Mouse (Mus musculus): Measurements from ENCODE around the gene Hlcs. TPM values are rescaled to one million over a fixed set of nuclear protein-coding genes. Genes with fewer than 3 reads are reported as not detected.

Gene Hlcs
- polyA plus RNA-seq, 1 experiment from 2014 or later, result 9.4 TPM

DNA sequence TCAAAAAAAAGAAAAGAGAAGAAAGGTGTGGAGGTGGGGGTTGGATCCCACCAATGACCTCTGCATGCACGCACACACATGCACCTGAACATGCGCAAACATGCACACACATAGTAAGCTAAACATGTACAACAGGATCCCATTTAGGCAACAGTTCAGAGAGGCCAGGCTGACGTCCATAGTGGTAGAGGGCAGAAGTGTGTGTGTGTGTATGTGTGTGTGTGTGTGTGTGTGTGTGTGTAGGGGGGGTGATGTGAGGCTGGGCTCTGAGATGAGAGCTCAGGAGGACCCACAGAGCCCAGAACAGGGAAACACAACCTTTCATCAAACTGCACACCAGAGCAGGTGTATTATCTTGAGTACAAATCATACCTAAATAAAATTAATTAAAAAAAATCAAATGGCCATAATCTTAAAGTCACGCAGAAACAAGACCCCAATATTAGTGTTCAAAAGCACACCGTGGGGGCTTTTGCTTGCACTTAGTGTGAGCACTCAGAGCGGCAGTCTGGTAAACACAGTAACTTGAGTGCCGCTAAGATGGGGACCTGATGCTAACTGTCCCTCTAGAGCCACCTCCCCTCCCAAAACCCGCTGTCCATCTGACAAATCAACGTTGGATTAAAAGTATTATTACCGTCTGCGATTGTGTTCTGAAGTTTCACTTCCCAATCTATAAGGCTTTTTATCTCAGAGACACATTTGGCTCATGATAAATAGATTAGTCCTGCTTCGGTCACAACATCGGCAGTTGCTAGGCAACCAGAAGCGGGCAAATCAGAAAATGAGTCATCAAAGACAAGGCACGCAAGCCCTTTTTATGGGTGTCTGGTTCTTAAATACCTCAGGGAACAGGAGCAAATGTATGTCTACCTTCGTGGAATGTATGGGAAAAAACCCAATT lies 76.9 kb downstream of the Hlcs start:
- Histone ChIP-seq H3K36me3 (no peaks in the 10 kb centered on the region), H3K9ac (no peak overlapping the region), H3K4me2 (peak overlapping the region; percentile 29), H3K4me1 (replicated peaks) (peaks cover 9% of the 10 kb centered on the region), H3K27ac (replicated peaks) (no peak overlapping the region), H3K4me3 (no peak overlapping the region), H3K9me3 (no peaks in the 10 kb centered on the region), H3K27me3 (peaks cover 26% of the 10 kb centered on the region)
- ATAC-seq (ENCODE audit: low FRiP score, low read depth), result 0 out of 2 replicates have a peak, but pooled peaks have one; percentile 50
- 42% methylated on average over 16 of the region's 16 CpGs for WGBS

DNA sequence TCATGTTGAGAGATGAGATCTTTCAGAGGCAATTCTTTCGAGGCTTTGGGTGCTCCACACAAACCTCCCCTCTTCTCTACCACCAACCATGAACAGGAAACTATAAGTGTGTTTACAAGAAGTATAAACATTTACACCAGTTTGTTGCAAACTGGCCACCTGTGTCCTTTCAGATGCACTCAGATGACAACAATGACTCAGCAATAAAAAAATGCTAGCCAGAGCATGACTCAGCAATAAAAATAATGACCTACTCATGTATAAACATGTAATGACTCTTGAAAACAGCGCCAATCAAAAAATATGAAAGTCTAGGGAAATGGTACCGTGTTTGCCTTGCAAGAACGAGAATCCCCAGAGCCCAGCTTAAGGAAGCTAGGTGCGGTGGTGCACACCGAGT lies 77.7 kb downstream of the Hlcs start:
- no peak for ATAC-seq (ENCODE audit: low FRiP score, low read depth)
- WGBS, result 93% methylated on average over 6 of the region's 6 CpGs
- Histone ChIP-seq H3K4me3 (no peak overlapping the region), H3K9me3 (no peaks in the 10 kb centered on the region), H3K36me3 (no peaks in the 10 kb centered on the region), H3K27ac (replicated peaks) (no peak overlapping the region), H3K4me1 (replicated peaks) (peaks cover 9% of the 10 kb centered on the region), H3K9ac (no peak overlapping the region), H3K27me3 (peaks cover 31% of the 10 kb centered on the region), H3K4me2 (no peak overlapping the region)

DNA sequence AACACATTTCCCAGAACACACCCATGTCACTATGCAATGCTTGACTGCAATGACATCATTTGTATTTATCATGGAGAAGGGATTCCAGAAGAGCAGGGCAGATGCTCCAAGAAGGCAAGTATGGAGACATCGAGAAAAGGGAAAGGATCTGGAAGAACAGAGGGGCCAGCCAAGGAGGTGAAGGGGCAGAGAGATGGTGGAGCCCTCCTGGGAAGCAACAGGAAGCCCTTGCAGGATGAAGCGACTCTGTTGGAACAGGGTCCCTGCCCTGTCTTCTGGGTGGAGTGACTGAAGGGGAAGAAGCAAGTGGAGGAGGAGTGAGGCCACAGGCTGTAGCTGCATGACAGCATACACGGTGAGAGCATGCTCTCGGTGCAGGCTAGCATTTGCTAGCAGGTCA lies 79.2 kb downstream of the Hlcs start:
- no peak for ATAC-seq (ENCODE audit: low FRiP score, low read depth)
- H3K9me3 ChIP-seq, result no peaks in the 10 kb centered on the region
- H3K27ac ChIP-seq (replicated peaks), result no peak overlapping the region
- peaks cover 42% of the 10 kb centered on the region for H3K27me3 ChIP-seq
- peaks cover 9% of the 10 kb centered on the region for H3K4me1 ChIP-seq (replicated peaks)
- no peaks in the 10 kb centered on the region for H3K36me3 ChIP-seq
- 84% methylated on average over 4 of the region's 4 CpGs for WGBS
- no peak overlapping the region for H3K4me2 ChIP-seq
- H3K9ac ChIP-seq, result no peak overlapping the region
- H3K4me3 ChIP-seq, result no peak overlapping the region

DNA sequence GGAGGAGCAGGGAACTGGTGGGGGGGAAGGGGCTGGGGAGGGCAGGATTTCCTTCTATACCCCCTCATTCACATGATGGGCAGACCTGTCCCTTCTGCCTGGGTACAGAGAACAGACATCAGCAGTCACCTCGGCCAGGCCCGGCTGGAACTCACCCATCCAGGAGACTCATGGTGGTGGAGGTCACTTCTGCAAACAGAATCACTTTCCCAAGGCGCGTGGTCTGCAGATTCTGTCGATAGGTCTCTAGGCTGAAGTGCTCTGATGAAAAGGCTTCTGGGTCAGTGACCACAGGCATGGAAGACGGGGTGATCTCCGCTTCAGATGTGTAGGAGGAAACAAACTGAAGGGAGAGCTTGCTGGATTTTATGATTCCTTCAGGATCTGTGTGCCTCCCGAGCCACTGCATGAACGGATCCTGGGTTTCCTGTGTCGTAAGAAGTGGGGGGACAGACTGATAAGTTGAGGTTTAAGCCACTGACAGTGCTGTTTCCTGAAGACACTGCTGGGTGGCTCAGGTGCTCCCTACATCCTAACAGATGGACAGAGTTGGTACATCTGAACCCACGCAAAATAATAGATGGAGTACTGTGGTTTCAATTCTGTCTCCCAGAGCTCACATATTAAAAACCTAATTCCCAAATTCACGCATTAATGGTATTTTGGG lies 82.3 kb downstream of the Hlcs start:
- peaks cover 9% of the 10 kb centered on the region for H3K4me1 ChIP-seq (replicated peaks)
- ATAC-seq (ENCODE audit: low FRiP score, low read depth), result no peak
- H3K9me3 ChIP-seq, result no peaks in the 10 kb centered on the region
- H3K27ac ChIP-seq (replicated peaks), result no peak overlapping the region
- peaks cover 61% of the 10 kb centered on the region for H3K27me3 ChIP-seq
- no peak overlapping the region for H3K4me3 ChIP-seq
- 85% methylated on average over 12 of the region's 12 CpGs for WGBS
- no peak overlapping the region for H3K9ac ChIP-seq
- no peak overlapping the region for H3K4me2 ChIP-seq
- no peaks in the 10 kb centered on the region for H3K36me3 ChIP-seq

DNA sequence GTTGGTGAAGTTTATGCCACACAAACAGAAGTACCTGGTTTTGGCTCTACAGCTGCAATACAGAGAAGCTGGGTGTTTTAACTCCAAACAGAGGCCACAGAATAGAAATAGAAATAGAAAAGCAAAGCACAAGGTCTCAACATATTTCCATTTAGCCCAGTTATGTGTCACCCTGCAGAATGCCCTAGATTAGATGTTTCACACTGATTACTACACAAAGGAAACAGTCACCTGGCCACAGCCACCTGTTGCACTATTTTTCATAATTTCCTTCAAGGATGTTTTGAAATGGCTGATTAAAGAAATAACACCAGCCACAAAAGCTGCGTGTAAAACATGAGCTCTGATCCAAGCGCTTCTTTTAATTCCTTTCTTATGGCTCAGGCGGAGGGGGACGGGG lies 82.9 kb downstream of the Hlcs start:
- WGBS, result 83% methylated on average over 4 of the region's 4 CpGs
- Histone ChIP-seq H3K4me2 (no peak overlapping the region), H3K9ac (no peak overlapping the region), H3K36me3 (no peaks in the 10 kb centered on the region), H3K27ac (replicated peaks) (no peak overlapping the region), H3K27me3 (peaks cover 64% of the 10 kb centered on the region), H3K4me1 (replicated peaks) (peaks cover 9% of the 10 kb centered on the region), H3K4me3 (no peak overlapping the region), H3K9me3 (no peaks in the 10 kb centered on the region)
- no peak for ATAC-seq (ENCODE audit: low FRiP score, low read depth)

DNA sequence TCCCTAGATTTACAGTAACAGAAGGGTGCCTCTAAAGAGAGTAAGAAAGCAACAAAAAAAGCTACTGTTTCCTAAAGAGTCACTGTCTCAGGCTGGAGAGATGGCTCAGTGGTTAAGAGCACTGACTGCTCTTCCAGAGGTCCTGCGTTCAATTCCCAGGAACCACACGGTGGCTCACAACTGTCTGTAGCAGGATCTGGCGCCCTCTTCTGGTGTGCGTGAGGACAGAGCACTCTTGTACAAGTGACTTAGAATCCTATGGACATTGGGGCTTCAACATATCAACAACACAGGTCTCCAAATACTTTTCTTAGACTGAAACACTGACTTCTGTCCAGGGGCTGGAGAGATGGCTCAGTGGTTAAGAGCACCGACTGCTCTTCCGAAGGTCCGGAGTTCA lies 83.5 kb downstream of the Hlcs start:
- Histone ChIP-seq H3K4me3 (no peak overlapping the region), H3K27me3 (peaks cover 68% of the 10 kb centered on the region), H3K9me3 (no peaks in the 10 kb centered on the region), H3K4me1 (replicated peaks) (peaks cover 9% of the 10 kb centered on the region), H3K27ac (replicated peaks) (no peak overlapping the region), H3K4me2 (no peak overlapping the region), H3K36me3 (no peaks in the 10 kb centered on the region), H3K9ac (no peak overlapping the region)
- 97% methylated on average over 7 of the region's 7 CpGs for WGBS
- no peak for ATAC-seq (ENCODE audit: low FRiP score, low read depth)

DNA sequence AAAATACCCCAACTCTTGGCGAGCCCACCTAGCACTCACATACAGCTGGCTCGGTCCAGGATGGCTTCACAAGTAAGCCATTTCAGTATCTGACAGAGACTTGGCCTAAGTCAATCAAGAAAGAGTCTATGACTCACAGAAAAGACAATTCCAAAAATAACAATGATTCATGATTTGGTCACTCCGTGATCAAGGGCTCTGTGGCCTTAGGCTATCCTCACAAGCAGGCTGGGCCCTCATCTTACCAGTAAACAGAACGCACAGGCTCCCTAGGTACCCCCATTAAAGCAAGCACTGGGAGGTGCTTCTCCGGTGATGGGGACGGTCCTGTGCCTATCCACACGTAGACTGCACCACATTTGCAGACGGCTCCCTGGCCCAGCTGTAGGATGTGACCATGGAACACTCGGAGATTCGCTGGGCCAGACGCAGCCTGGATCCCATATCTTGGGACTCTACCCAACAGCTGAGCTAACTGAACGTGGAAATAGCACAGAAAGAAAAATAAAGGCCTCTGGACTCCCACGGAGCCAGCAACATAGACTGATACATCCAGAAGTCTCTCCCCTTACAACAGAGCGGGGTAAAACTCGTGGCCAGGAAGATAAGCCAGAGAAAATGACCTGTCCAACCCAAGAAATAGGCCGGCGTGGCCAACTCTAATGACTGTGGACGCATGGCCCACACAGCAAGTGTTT lies 84.4 kb downstream of the Hlcs start:
- Histone ChIP-seq H3K4me1 (replicated peaks) (peaks cover 9% of the 10 kb centered on the region), H3K4me3 (no peak overlapping the region), H3K9me3 (no peaks in the 10 kb centered on the region), H3K36me3 (no peaks in the 10 kb centered on the region), H3K27me3 (peaks cover 71% of the 10 kb centered on the region), H3K27ac (replicated peaks) (no peak overlapping the region), H3K9ac (no peak overlapping the region), H3K4me2 (no peak overlapping the region)
- no peak for ATAC-seq (ENCODE audit: low FRiP score, low read depth)
- WGBS, result 83% methylated on average over 18 of the region's 18 CpGs

DNA sequence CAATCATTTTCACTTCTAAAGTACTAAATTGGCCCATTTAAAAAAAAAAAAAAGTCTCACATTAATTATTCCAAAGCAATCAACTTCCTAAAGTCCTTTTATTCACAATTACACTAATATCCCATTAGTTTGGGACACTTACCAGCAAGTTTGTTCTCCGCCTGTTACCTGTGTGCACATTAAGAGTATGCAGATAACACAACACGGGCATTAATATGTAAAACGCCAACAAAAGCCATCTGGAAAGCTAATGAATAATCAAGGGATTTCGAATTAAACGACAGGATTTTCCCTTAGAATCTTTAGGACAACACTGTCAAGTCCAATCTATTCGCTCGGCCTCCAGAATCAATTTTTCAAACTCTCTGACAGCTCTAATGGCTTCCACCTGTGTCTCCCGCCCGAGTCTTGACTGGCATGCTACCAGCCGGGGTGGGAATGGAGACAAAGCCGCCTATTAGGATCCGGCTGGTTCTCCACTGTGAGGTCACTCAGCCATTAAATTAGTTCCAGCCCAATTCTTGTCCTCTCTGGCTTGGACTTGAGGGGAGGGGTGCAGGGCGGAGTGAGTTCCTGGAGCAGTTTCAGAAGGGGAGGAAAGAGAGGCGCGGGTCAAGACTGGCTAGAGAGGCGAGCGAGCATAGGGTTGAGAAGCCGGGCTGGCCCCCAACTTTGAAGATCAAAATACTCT lies 85.9 kb downstream of the Hlcs start:
- H3K4me1 ChIP-seq (replicated peaks), result peaks cover 9% of the 10 kb centered on the region
- ATAC-seq (ENCODE audit: low FRiP score, low read depth), result peak; percentile 90
- H3K9me3 ChIP-seq, result no peaks in the 10 kb centered on the region
- 9% methylated on average over 18 of the region's 18 CpGs for WGBS
- no peak overlapping the region for H3K27ac ChIP-seq (replicated peaks)
- H3K4me3 ChIP-seq, result no peak overlapping the region
- H3K36me3 ChIP-seq, result no peaks in the 10 kb centered on the region
- peak overlapping the region; percentile 16 for H3K4me2 ChIP-seq
- H3K9ac ChIP-seq, result no peak overlapping the region
- peaks cover 78% of the 10 kb centered on the region for H3K27me3 ChIP-seq

DNA sequence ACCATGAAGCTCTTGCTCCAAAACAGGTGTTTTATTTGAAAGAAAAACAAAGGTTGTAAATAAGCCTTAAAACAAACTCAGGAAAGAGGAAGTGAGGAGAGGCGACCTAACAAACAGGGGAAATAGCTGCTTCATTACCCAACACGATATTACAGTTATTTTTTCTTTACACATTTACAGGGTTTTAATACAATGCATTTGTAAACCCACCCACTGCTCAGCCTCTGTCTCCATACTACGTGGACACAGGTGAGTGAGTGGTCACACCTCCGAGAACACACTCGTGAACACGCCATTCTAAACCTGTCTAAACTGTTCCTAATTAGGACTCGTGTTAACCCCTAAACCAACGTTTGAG lies 90.0 kb downstream of the Hlcs start:
- no peak overlapping the region for H3K4me3 ChIP-seq
- no peak for ATAC-seq (ENCODE audit: low FRiP score, low read depth)
- H3K4me2 ChIP-seq, result no peak overlapping the region
- H3K36me3 ChIP-seq, result no peaks in the 10 kb centered on the region
- no peak overlapping the region for H3K9ac ChIP-seq
- no peak overlapping the region for H3K27ac ChIP-seq (replicated peaks)
- H3K9me3 ChIP-seq, result no peaks in the 10 kb centered on the region
- peaks cover 9% of the 10 kb centered on the region for H3K4me1 ChIP-seq (replicated peaks)
- 87% methylated on average over 8 of the region's 8 CpGs for WGBS
- peaks cover 66% of the 10 kb centered on the region for H3K27me3 ChIP-seq

DNA sequence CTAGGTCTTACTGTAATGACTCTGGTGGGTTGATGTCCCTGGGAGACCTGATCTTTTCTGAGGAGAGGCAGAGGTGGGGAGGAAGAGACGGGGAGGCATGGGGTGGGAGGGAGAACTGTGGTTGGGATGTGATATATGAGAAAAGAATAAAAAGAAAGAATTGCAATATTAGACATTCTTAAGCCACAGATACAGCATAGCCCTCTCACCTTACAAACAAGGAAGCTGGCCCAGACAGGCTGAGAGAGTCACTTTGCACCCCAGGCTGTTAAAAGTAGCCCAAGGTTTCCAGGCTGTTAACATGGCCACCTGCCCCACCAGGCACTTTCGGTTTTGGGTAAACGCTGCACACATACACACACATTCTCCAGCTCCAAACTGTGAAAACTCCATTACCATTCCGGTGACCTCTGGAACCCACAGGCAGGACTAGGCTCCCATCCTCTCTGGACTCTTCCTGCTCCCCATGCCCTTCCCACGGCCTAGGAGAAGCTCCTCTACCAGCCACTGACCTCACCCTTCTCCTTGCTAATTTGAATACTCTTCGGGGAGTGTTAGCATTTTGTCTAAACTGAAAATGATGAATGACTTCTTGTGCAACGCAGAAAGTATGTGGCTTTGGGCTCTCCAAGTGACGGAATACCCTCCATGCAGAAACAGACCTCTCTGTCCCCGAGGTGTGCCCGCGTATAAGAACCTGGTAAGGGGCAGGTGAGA lies 90.6 kb downstream of the Hlcs start:
- no peak overlapping the region for H3K9ac ChIP-seq
- no peak overlapping the region for H3K4me2 ChIP-seq
- H3K4me3 ChIP-seq, result no peak overlapping the region
- no peak for ATAC-seq (ENCODE audit: low FRiP score, low read depth)
- H3K27me3 ChIP-seq, result peaks cover 63% of the 10 kb centered on the region
- H3K27ac ChIP-seq (replicated peaks), result no peak overlapping the region
- H3K36me3 ChIP-seq, result no peaks in the 10 kb centered on the region
- whole genome bisulfite sequencing, result 78% methylated on average over 11 of the region's 11 CpGs
- no peaks in the 10 kb centered on the region for H3K9me3 ChIP-seq
- H3K4me1 ChIP-seq (replicated peaks), result peaks cover 9% of the 10 kb centered on the region

DNA sequence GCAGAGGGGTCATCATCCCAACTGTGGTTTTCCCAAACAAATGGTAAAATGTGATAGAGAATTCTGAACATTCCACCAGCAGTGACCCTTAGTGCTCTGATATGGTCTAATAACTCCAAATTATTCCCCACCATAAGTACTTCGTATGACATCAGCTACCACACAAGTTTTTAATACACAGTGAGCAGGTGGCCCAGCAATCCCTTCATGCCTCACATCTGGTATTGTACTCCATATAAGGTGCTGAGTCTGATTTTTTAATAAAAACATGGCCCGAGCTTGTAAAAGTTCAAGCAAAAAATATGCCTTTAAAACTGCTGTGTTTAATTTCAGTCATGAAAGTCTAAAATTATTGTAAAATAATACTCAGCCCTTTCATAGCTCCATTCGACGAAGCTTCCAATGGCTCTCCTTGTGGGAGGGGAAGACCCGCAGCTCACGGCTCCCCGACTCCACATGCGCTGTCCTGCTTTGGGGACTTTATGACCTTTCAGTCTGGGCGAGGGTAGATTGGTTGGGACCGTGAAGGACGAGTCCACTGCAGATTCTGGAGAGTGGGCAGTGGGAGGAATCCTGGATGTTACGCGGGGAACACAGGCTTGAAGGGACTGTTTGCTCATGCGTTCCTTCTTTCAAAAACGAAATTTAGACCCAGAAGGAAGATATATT lies 102.5 kb downstream of the Hlcs start:
- Histone ChIP-seq H3K4me2 (no peak overlapping the region), H3K9me3 (no peaks in the 10 kb centered on the region), H3K27ac (replicated peaks) (no peak overlapping the region), H3K36me3 (no peaks in the 10 kb centered on the region), H3K27me3 (no peaks in the 10 kb centered on the region), H3K4me1 (replicated peaks) (no peaks in the 10 kb centered on the region), H3K4me3 (no peak overlapping the region), H3K9ac (no peak overlapping the region)
- WGBS, result 82% methylated on average over 15 of the region's 15 CpGs
- ATAC-seq (ENCODE audit: low FRiP score, low read depth), result no peak

Data from hindbrain, embryonic 15.5 days (tissue).